In genomic region chr5:28457921-28458641, GRCm38 (mm10) we compare ENCODE assay signal across 8 mouse cellular contexts. TPM values are rescaled to one million over a fixed set of nuclear protein-coding genes. Genes with fewer than 3 reads are reported as not detected.
DNase-seq lines count a peak whose midpoint lies in the region; ATAC-seq and TF ChIP-seq lines count a peak whose summit lies in the region.

No protein-coding gene starts in this region.

- DNase-seq in heart, postnatal 0 days (ENCODE audit: low spot score), result no peak
- no peak for DNase-seq in heart, adult 2 months
- DNase-seq in ES-CJ7 (ENCODE audit: low read depth, low spot score), result peak; percentile 42
- no peak for DNase-seq in embryonic facial prominence, embryonic 14.5 days (ENCODE audit: low spot score)
- DNase-seq in limb, embryonic 11.5 days (ENCODE audit: low spot score), result peak; percentile 52
- DNase-seq in gastrocnemius, postnatal 25 days, result no peak
- no peak for DNase-seq in yolk sac, embryonic 10.5 days (ENCODE audit: low spot score)

- no peak for TF ChIP-seq EP300 in heart, postnatal 0 days (IDR thresholded peaks at IDR 0.05; ENCODE audit: low read depth)
- no peak for TF ChIP-seq EP300 in heart, adult 2 months (IDR thresholded peaks at IDR 0.05; ENCODE audit: insufficient read depth, low read depth, low read length)

- no peaks in the 10 kb centered on the region for H3K9me3 ChIP-seq in heart, postnatal 0 days (replicated peaks; ENCODE audit: control insufficient read depth, low read length)
- no peaks in the 10 kb centered on the region for H3K9me3 ChIP-seq in embryonic facial prominence, embryonic 14.5 days (ENCODE audit: control insufficient read depth, low read length)
- H3K9me3 ChIP-seq in limb, embryonic 11.5 days (ENCODE audit: control insufficient read depth, low read length), result no peaks in the 10 kb centered on the region
- H3K9me3 ChIP-seq in neural tube, embryonic 14.5 days (ENCODE audit: control insufficient read depth, low read length), result no peaks in the 10 kb centered on the region

- no peak overlapping the region for H3K27ac ChIP-seq in heart, postnatal 0 days (ENCODE audit: low read depth)
- H3K27ac ChIP-seq in heart, adult 2 months, result no peak overlapping the region
- H3K27ac ChIP-seq in embryonic facial prominence, embryonic 14.5 days (replicated peaks; ENCODE audit: low read depth, low read length), result no peak overlapping the region
- no peak overlapping the region for H3K27ac ChIP-seq in limb, embryonic 11.5 days (replicated peaks; ENCODE audit: low read depth, low read length)
- H3K27ac ChIP-seq in neural tube, embryonic 14.5 days (ENCODE audit: low read depth, low read length), result no peak overlapping the region

- 2% methylated on average over 83 of the region's 95 CpGs for WGBS in heart, postnatal 0 days
- under 1% methylated on average over 95 of the region's 95 CpGs for WGBS in heart, adult 2 months
- under 1% methylated on average over 50 of the region's 95 CpGs for WGBS in embryonic facial prominence, embryonic 14.5 days
- WGBS in limb, embryonic 11.5 days, result under 1% methylated on average over 90 of the region's 95 CpGs
- WGBS in neural tube, embryonic 14.5 days, result 2% methylated on average over 55 of the region's 95 CpGs

- peak overlapping the region; percentile 38 for H3K4me3 ChIP-seq in heart, postnatal 0 days (ENCODE audit: low read depth, low read length)
- no peak overlapping the region for H3K4me3 ChIP-seq in heart, adult 2 months
- peak overlapping the region; percentile 40 for H3K4me3 ChIP-seq in embryonic facial prominence, embryonic 14.5 days (ENCODE audit: low read depth, low read length)
- H3K4me3 ChIP-seq in limb, embryonic 11.5 days (ENCODE audit: low read depth, low read length), result peak overlapping the region; percentile 22
- peak overlapping the region; percentile 34 for H3K4me3 ChIP-seq in neural tube, embryonic 14.5 days (ENCODE audit: low read depth, low read length)

- H3K9ac ChIP-seq in heart, postnatal 0 days (replicated peaks; ENCODE audit: low read depth, low read length), result no peak overlapping the region
- H3K9ac ChIP-seq in heart, adult 2 months (ENCODE audit: low read depth, low read length), result no peak overlapping the region
- H3K9ac ChIP-seq in embryonic facial prominence, embryonic 14.5 days (ENCODE audit: low read depth, low read length), result no peak overlapping the region
- H3K9ac ChIP-seq in limb, embryonic 11.5 days (ENCODE audit: low read length), result no peak overlapping the region
- H3K9ac ChIP-seq in neural tube, embryonic 14.5 days (replicated peaks; ENCODE audit: low read depth, low read length), result no peak overlapping the region

- H3K36me3 ChIP-seq in heart, postnatal 0 days (replicated peaks; ENCODE audit: control insufficient read depth, insufficient read depth, low read length), result no peaks in the 10 kb centered on the region
- no peaks in the 10 kb centered on the region for H3K36me3 ChIP-seq in heart, adult 2 months (ENCODE audit: control insufficient read depth, insufficient read depth, low read length)
- no peaks in the 10 kb centered on the region for H3K36me3 ChIP-seq in embryonic facial prominence, embryonic 14.5 days (ENCODE audit: control insufficient read depth, insufficient read depth, low read length)
- H3K36me3 ChIP-seq in limb, embryonic 11.5 days (ENCODE audit: control insufficient read depth, insufficient read depth, low read length), result no peaks in the 10 kb centered on the region
- no peaks in the 10 kb centered on the region for H3K36me3 ChIP-seq in neural tube, embryonic 14.5 days (ENCODE audit: control insufficient read depth, insufficient read depth, low read length)

- intact Hi-C loops in heart, adult 2 months (cut with DNase I), result loop anchor here (10.0 kb wide), 1 partner anchor 877 kb away; no protein-coding TSS in a partner anchor

- peaks cover 6% of the 10 kb centered on the region; the same call in 1 of the 2 replicates for H3K4me1 ChIP-seq in heart, postnatal 0 days (ENCODE audit: control insufficient read depth, insufficient read depth)
- no peaks in the 10 kb centered on the region for H3K4me1 ChIP-seq in heart, adult 2 months (ENCODE audit: control insufficient read depth, insufficient read depth, low read length)
- peaks cover 9% of the 10 kb centered on the region for H3K4me1 ChIP-seq in embryonic facial prominence, embryonic 14.5 days (ENCODE audit: control insufficient read depth, insufficient read depth, low read length)
- peaks cover 14% of the 10 kb centered on the region; the same call in 1 of the 2 replicates for H3K4me1 ChIP-seq in limb, embryonic 11.5 days (ENCODE audit: control insufficient read depth, insufficient read depth, low read length)
- H3K4me1 ChIP-seq in neural tube, embryonic 14.5 days (ENCODE audit: control insufficient read depth, insufficient read depth, low read length), result peaks cover 19% of the 10 kb centered on the region

- no peak for TF ChIP-seq POLR2A in heart, adult 2 months (IDR thresholded peaks at IDR 0.05; ENCODE audit: insufficient read depth, low read depth, low read length)

- H3K4me2 ChIP-seq in heart, postnatal 0 days (ENCODE audit: low read depth, low read length), result peak overlapping the region; percentile 54
- H3K4me2 ChIP-seq in embryonic facial prominence, embryonic 14.5 days (ENCODE audit: low read depth, low read length), result peak overlapping the region; percentile 62
- peak overlapping the region; percentile 48 for H3K4me2 ChIP-seq in limb, embryonic 11.5 days (ENCODE audit: low read depth, severe bottlenecking)
- peak overlapping the region; percentile 64 for H3K4me2 ChIP-seq in neural tube, embryonic 14.5 days (ENCODE audit: low read depth, low read length)

- H3K79me2 ChIP-seq in heart, adult 2 months (replicated peaks; ENCODE audit: control insufficient read depth, insufficient read depth, low read length), result no peaks in the 10 kb centered on the region

- no peak for TF ChIP-seq CTCF in heart, postnatal 0 days (IDR thresholded peaks at IDR 0.05; ENCODE audit: low read depth)
- no peak for TF ChIP-seq CTCF in heart, adult 2 months (IDR thresholded peaks at IDR 0.05)

- no peak for ATAC-seq in heart, postnatal 0 days (ENCODE audit: insufficient read depth, low read depth)
- ATAC-seq in embryonic facial prominence, embryonic 14.5 days (ENCODE audit: low read depth), result no peak
- peak; percentile 51; the same call in 1 of the 2 replicates for ATAC-seq in limb, embryonic 11.5 days (ENCODE audit: insufficient number of reproducible peaks, low FRiP score, low TSS enrichment, low read depth)
- peak; percentile 59 for ATAC-seq in neural tube, embryonic 14.5 days (ENCODE audit: low read depth)

- H3K27me3 ChIP-seq in heart, postnatal 0 days (ENCODE audit: control insufficient read depth, insufficient read depth, low read length), result peaks cover 77% of the 10 kb centered on the region
- H3K27me3 ChIP-seq in heart, adult 2 months (ENCODE audit: control insufficient read depth, insufficient read depth, low read length), result peaks cover 27% of the 10 kb centered on the region
- H3K27me3 ChIP-seq in embryonic facial prominence, embryonic 14.5 days (replicated peaks; ENCODE audit: control insufficient read depth, insufficient read depth, low read length), result peaks cover 82% of the 10 kb centered on the region
- H3K27me3 ChIP-seq in limb, embryonic 11.5 days (ENCODE audit: control insufficient read depth, insufficient read depth, low read length), result peaks cover 65% of the 10 kb centered on the region
- H3K27me3 ChIP-seq in neural tube, embryonic 14.5 days (ENCODE audit: control insufficient read depth, insufficient read depth, low read length), result peaks cover 65% of the 10 kb centered on the region

RNA-seq across cellular contexts. Expression of gene Shh, which starts 9.0 kb away (rescaled TPM):
- 0.38 TPM in 1 of 2 replicates, not detected in the other for total RNA-seq in heart, postnatal 0 days (2014; rRNA removed; ENCODE audit: low replicate concordance)
- polyA plus RNA-seq in heart, postnatal 0 days (2015; fragmentation: Nextera tagmentation; extraction: Ambion mirVana), result not detected in 2 replicates
- total RNA-seq in heart, adult 2 months (2021), result not detected
- polyA plus RNA-seq in heart, adult 2 months (2012; rRNA removed), result not detected in 2 replicates
- polyA plus RNA-seq in embryonic facial prominence, embryonic 14.5 days (2014; fragmentation: Nextera tagmentation; extraction: Ambion mirVana), result 0.47 and 0.56 TPM in 2 replicates
- 1.2 and 1.3 TPM in 2 replicates for polyA plus RNA-seq in limb, embryonic 11.5 days (2014; fragmentation: Nextera tagmentation; extraction: Ambion mirVana)
- 0.68 and 0.86 TPM in 2 replicates for polyA plus RNA-seq in neural tube, embryonic 14.5 days (2014; fragmentation: Nextera tagmentation; extraction: Ambion mirVana)
- total RNA-seq in gastrocnemius, postnatal 25 days (2021), result not detected

Comparison
In these comparisons a context has a peak if more than half of its experiments do, and no peak if none do; other contexts are left out.
1. ATAC-seq: peak in limb, embryonic 11.5 days (single experiment) and neural tube, embryonic 14.5 days (single experiment); none in heart, postnatal 0 days (single experiment) and embryonic facial prominence, embryonic 14.5 days (single experiment).
2. DNase-seq: peak in ES-CJ7 (single experiment) and limb, embryonic 11.5 days (single experiment); none in heart, postnatal 0 days (single experiment), heart, adult 2 months (0 of 2), embryonic facial prominence, embryonic 14.5 days (single experiment), gastrocnemius, postnatal 25 days (single experiment) and yolk sac, embryonic 10.5 days (single experiment).
3. Peak in every context shown above with its lines, with median percentiles within 50 percentile points of each other: H3K4me2 ChIP-seq.